26 mouse cellular contexts compared by ENCODE assay signal in the genomic region with DNA sequence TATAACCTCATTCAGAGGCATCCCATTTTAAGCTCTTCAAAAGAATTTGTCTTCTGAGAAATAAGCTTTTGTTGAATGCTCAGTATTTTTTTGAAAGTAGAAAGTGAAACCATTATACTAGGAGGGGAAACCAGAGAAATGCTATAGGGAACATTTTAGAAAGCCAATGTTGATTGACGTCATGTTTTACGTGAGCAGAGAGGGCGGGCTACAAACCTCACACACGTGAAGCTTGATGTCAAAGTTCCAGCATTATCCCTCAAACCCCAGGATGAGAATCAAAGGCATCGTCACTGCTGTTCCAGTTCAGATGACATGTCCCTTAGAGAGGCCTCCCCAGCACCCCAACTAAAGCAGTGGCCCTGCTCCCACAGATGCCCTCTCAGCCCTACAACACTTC.
A peak's percentile ranks its signal among the peaks of the same experiment; 100 is the strongest.
DNase-seq lines count a peak whose midpoint lies in the region; ATAC-seq and TF ChIP-seq lines count a peak whose summit lies in the region.
"Had no signal": no experiment of that assay in that cellular context is flagged by ENCODE, and none has a peak within 500 bp of the region (broad histone marks: within the 10 kb centered on the region; RNA-seq: fewer than 3 reads in every experiment).

No protein-coding gene starts in this region.

- H3K27me3 ChIP-seq in liver, adult 2 months (ENCODE audit: control insufficient read depth, insufficient read depth, low read length), result no peaks in the 10 kb centered on the region
- no peaks in the 10 kb centered on the region for H3K27me3 ChIP-seq in liver, embryonic 12.5 days (replicated peaks)
- no peaks in the 10 kb centered on the region for H3K27me3 ChIP-seq in neural tube, embryonic 15.5 days (replicated peaks)
- H3K27me3 ChIP-seq: forebrain, embryonic 12.5 days; heart, embryonic 13.5 days; kidney, embryonic 15.5 days; limb, embryonic 12.5 days; neural tube, embryonic 12.5 days; stomach, embryonic 15.5 days had no signal

- no peak for TF ChIP-seq POLR2A in liver, adult 2 months (IDR thresholded peaks at IDR 0.05; ENCODE audit: extremely low read depth, insufficient read depth, low read length)

- DNase-seq in liver, adult 2 months (ENCODE audit: extremely low read depth, low read depth, low spot score), result peak; percentile 24
- peak; percentile 48 to 65 for DNase-seq in CD8-positive naive resting alpha-beta T cell, adult 2 months (ENCODE audit: low read depth in 2 of 2, low spot score in 2 of 2)
- peak; percentile 43 to 56 for DNase-seq in natural killer cell, adult 2 months (ENCODE audit: low spot score in 2 of 2)
- DNase-seq in cerebellum, postnatal 10 days, result no peak
- DNase-seq in ovary, adult 18-20 months (ENCODE audit: low spot score), result no peak
- DNase-seq: adrenal gland, adult 8-10 months; cerebellum, adult 11 months; cerebellum, postnatal 36 days; gastrocnemius, postnatal 10 days; heart, adult 18-20 months; lung, adult 2 months; lung, postnatal 36 days; thymus, adult 18-20 months had no signal

- WGBS in liver, adult 2 months, result 89% methylated on average over 5 of the region's 5 CpGs
- WGBS in liver, embryonic 12.5 days (ENCODE audit: insufficient replicate concordance), result 84% methylated on average over 5 of the region's 5 CpGs
- WGBS in neural tube, embryonic 15.5 days, result 77% methylated on average over 5 of the region's 5 CpGs

- no peak for TF ChIP-seq CTCF in liver, adult 2 months (IDR thresholded peaks at IDR 0.05; ENCODE audit: low read depth, low read length)

- peaks cover 11% of the 10 kb centered on the region; the same call in 1 of the 2 replicates for H3K79me2 ChIP-seq in liver, adult 2 months (ENCODE audit: control insufficient read depth, insufficient read depth, low read length)

- H3K4me2 ChIP-seq in liver, embryonic 12.5 days, result no peak overlapping the region
- H3K4me2 ChIP-seq in neural tube, embryonic 15.5 days, result no peak overlapping the region
- H3K4me2 ChIP-seq: forebrain, embryonic 12.5 days; heart, embryonic 13.5 days; hindbrain, embryonic 14.5 days; kidney, embryonic 15.5 days; limb, embryonic 12.5 days; neural tube, embryonic 12.5 days; stomach, embryonic 15.5 days had no signal

- peak overlapping the region; percentile 41; the same call in 1 of the 2 replicates for H3K27ac ChIP-seq in liver, adult 2 months (replicated peaks; ENCODE audit: insufficient read depth, low read depth, low read length)
- H3K27ac ChIP-seq in liver, embryonic 12.5 days, result no peak overlapping the region
- no peak overlapping the region for H3K27ac ChIP-seq in neural tube, embryonic 15.5 days (replicated peaks)
- H3K27ac ChIP-seq: embryonic facial prominence, embryonic 10.5 days; forebrain, embryonic 12.5 days; heart, embryonic 13.5 days; hindbrain, embryonic 14.5 days; kidney, embryonic 15.5 days; limb, embryonic 12.5 days; midbrain, embryonic 10.5 days; neural tube, embryonic 12.5 days; stomach, embryonic 15.5 days had no signal

- H3K4me1 ChIP-seq in liver, adult 2 months (ENCODE audit: control insufficient read depth, insufficient read depth, low read length), result peaks cover 3% of the 10 kb centered on the region; the same call in 1 of the 2 replicates
- H3K4me1 ChIP-seq in liver, embryonic 12.5 days, result peaks cover 37% of the 10 kb centered on the region
- no peaks in the 10 kb centered on the region for H3K4me1 ChIP-seq in neural tube, embryonic 15.5 days
- H3K4me1 ChIP-seq: embryonic facial prominence, embryonic 10.5 days; kidney, embryonic 15.5 days; stomach, embryonic 15.5 days had no signal

- H3K4me3 ChIP-seq in liver, adult 2 months (ENCODE audit: insufficient read depth, low read depth, low read length), result no peak overlapping the region
- H3K4me3 ChIP-seq in liver, embryonic 12.5 days, result no peak overlapping the region
- no peak overlapping the region for H3K4me3 ChIP-seq in neural tube, embryonic 15.5 days (replicated peaks)
- H3K4me3 ChIP-seq: embryonic facial prominence, embryonic 10.5 days; forebrain, embryonic 12.5 days; heart, embryonic 13.5 days; kidney, embryonic 15.5 days; limb, embryonic 12.5 days; midbrain, embryonic 10.5 days; neural tube, embryonic 12.5 days; stomach, embryonic 15.5 days had no signal

- H3K36me3 ChIP-seq in liver, adult 2 months (ENCODE audit: control insufficient read depth, insufficient read depth, low read length), result peaks cover 28% of the 10 kb centered on the region
- H3K36me3 ChIP-seq in liver, embryonic 12.5 days, result peaks cover 63% of the 10 kb centered on the region
- peaks cover 15% of the 10 kb centered on the region for H3K36me3 ChIP-seq in neural tube, embryonic 15.5 days
- H3K36me3 ChIP-seq: stomach, embryonic 15.5 days had no signal

- no peaks in the 10 kb centered on the region for H3K9me3 ChIP-seq in liver, embryonic 12.5 days (replicated peaks)
- no peaks in the 10 kb centered on the region for H3K9me3 ChIP-seq in neural tube, embryonic 15.5 days (replicated peaks)
- H3K9me3 ChIP-seq: embryonic facial prominence, embryonic 10.5 days; forebrain, embryonic 12.5 days; heart, embryonic 13.5 days; kidney, embryonic 15.5 days; limb, embryonic 12.5 days; midbrain, embryonic 10.5 days; neural tube, embryonic 12.5 days; stomach, embryonic 15.5 days had no signal

- H3K9ac ChIP-seq in liver, adult 2 months (ENCODE audit: low read depth, low read length), result no peak overlapping the region
- no peak overlapping the region for H3K9ac ChIP-seq in liver, embryonic 12.5 days
- H3K9ac ChIP-seq in neural tube, embryonic 15.5 days (replicated peaks), result no peak overlapping the region
- H3K9ac ChIP-seq: forebrain, embryonic 12.5 days; heart, embryonic 13.5 days; hindbrain, embryonic 14.5 days; kidney, embryonic 15.5 days; limb, embryonic 12.5 days; neural tube, embryonic 12.5 days; stomach, embryonic 15.5 days had no signal

- no peak for ATAC-seq in liver, embryonic 12.5 days
- ATAC-seq in hematopoietic stem cell, adult 5-6 weeks (replicated peaks in 1 of 2; ENCODE audit: insufficient read depth in 1 of 2, low FRiP score in 2 of 2, low TSS enrichment in 1 of 2, low read depth in 1 of 2, poor library complexity in 2 of 2, severe bottlenecking in 2 of 2), result peak; percentile 76 to 86
- no peak for ATAC-seq in neural tube, embryonic 15.5 days (ENCODE audit: low FRiP score)
- ATAC-seq: intestine, embryonic 16.5 days had no signal

Comparison
In these comparisons a context has a peak if more than half of its experiments do, and no peak if none do; other contexts are left out.
1. DNase-seq: peak in liver, adult 2 months (single experiment), CD8-positive naive resting alpha-beta T cell, adult 2 months (2 of 2) and natural killer cell, adult 2 months (2 of 2); none in cerebellum, postnatal 10 days (0 of 2) and ovary, adult 18-20 months (single experiment).
2. ATAC-seq: peak in hematopoietic stem cell, adult 5-6 weeks (2 of 2); none in liver, embryonic 12.5 days (single experiment) and neural tube, embryonic 15.5 days (single experiment).